Mouse (Mus musculus): ENCODE results near the gene Crhr2.
A peak's percentile ranks its signal among the peaks of the same experiment; 100 is the strongest.

Crhr2 gene

GRCm38 (mm10) chr6:55117325-55118109 is 15.3 kb downstream of the Crhr2 start:
- DNase-seq: peak; percentile 10

GRCm38 (mm10) chr6:55108358-55108757 is 24.5 kb downstream of the Crhr2 start:
- no peak for DNase-seq

GRCm38 (mm10) chr6:55098603-55099002 is 34.2 kb downstream of the Crhr2 start:
- DNase-seq: no peak

- peak; percentile 42 for DNase-seq
Observed at GRCm38 (mm10) chr6:55098030-55098429, 34.8 kb downstream of the Crhr2 start.

- DNase-seq: no peak
Observed at GRCm38 (mm10) chr6:55093431-55094146, 39.2 kb downstream of the Crhr2 start.

GRCm38 (mm10) chr6:55091396-55091795 is 41.4 kb downstream of the Crhr2 start:
- DNase-seq: no peak

GRCm38 (mm10) chr6:55090639-55091038 is 42.2 kb downstream of the Crhr2 start:
- DNase-seq: no peak

- no peak for DNase-seq
Observed at GRCm38 (mm10) chr6:55087355-55087754, 45.5 kb downstream of the Crhr2 start.

GRCm38 (mm10) chr6:55082261-55083051 is 50.4 kb downstream of the Crhr2 start:
- DNase-seq: no peak

- DNase-seq: no peak
Observed at GRCm38 (mm10) chr6:55081379-55081778, 51.4 kb downstream of the Crhr2 start.

- DNase-seq: no peak
Observed at GRCm38 (mm10) chr6:55076561-55077255, 56.1 kb downstream of the Crhr2 start.

- no peak for DNase-seq
Observed at GRCm38 (mm10) chr6:55065903-55066302, 66.9 kb downstream of the Crhr2 start.

GRCm38 (mm10) chr6:55064477-55064827 is 68.4 kb downstream of the Crhr2 start:
- no peak for DNase-seq

GRCm38 (mm10) chr6:55063793-55064476 is 68.9 kb downstream of the Crhr2 start:
- DNase-seq: no peak

- DNase-seq: no peak
Observed at GRCm38 (mm10) chr6:55062200-55062599, 70.6 kb downstream of the Crhr2 start.

- no peak for DNase-seq
Observed at GRCm38 (mm10) chr6:55061328-55061727, 71.5 kb downstream of the Crhr2 start.

GRCm38 (mm10) chr6:55060241-55060825 is 72.5 kb downstream of the Crhr2 start:
- DNase-seq: no peak

- DNase-seq: no peak
Observed at GRCm38 (mm10) chr6:55057427-55057826, 75.4 kb downstream of the Crhr2 start.

GRCm38 (mm10) chr6:55054491-55054890 is 78.3 kb downstream of the Crhr2 start:
- DNase-seq: no peak

- DNase-seq: no peak
Observed at GRCm38 (mm10) chr6:55049186-55049585, 83.6 kb downstream of the Crhr2 start.

- no peak for DNase-seq
Observed at GRCm38 (mm10) chr6:55045326-55045725, 87.5 kb downstream of the Crhr2 start.

- no peak for DNase-seq
Observed at GRCm38 (mm10) chr6:55044542-55044941, 88.3 kb downstream of the Crhr2 start.

All from right cerebral cortex, postnatal 25 days (tissue).